Mouse (Mus musculus) embryonic facial prominence, embryonic 15.5 days (tissue): ENCODE data around the gene S100a7a. TPM values are rescaled to one million over a fixed set of nuclear protein-coding genes. Genes with fewer than 3 reads are reported as not detected.

ENCODE experiments used
- ATAC-seq: fragments of 200-750 bp; cut with Nextera tagmentation; 2 replicates; pipeline ENCODE4 v1.8.0; 2017; ENCODE audit warnings: low read depth, moderate TSS enrichment; ENCODE audit not compliant: insufficient number of reproducible peaks, low FRiP score, low TSS enrichment
- H3K27ac ChIP-seq: fragments of 300-500 bp; sonication (generic); replicated peaks from 2 replicates; pipeline ENCODE4 v1.5.1; 2015; ENCODE audit warnings: mild to moderate bottlenecking, inconsistent platforms
- H3K27me3 ChIP-seq: fragments of 300-500 bp; sonication (generic); 2 replicates; pipeline ENCODE4 v1.6.1; 2015; ENCODE audit warnings: inconsistent platforms
- H3K36me3 ChIP-seq: fragments of 300-500 bp; sonication (generic); 2 replicates; pipeline ENCODE4 v1.6.1; 2015; ENCODE audit warnings: mild to moderate bottlenecking, inconsistent platforms
- H3K4me1 ChIP-seq: fragments of 300-500 bp; sonication (generic); 2 replicates; pipeline ENCODE4 v1.6.1; 2015; ENCODE audit warnings: inconsistent platforms
- H3K4me2 ChIP-seq: fragments of 300-500 bp; sonication (generic); replicated peaks from 2 replicates; pipeline ENCODE4 v1.6.1; 2015; ENCODE audit warnings: mild to moderate bottlenecking, inconsistent platforms
- H3K4me3 ChIP-seq: fragments of 300-500 bp; sonication (generic); replicated peaks from 2 replicates; pipeline ENCODE4 v1.5.1; 2015; ENCODE audit warnings: mild to moderate bottlenecking, inconsistent platforms
- H3K9ac ChIP-seq: fragments of 300-500 bp; sonication (generic); 2 replicates; pipeline ENCODE4 v1.6.1; 2015; ENCODE audit warnings: inconsistent platforms
- H3K9me3 ChIP-seq: fragments of 300-500 bp; sonication (generic); replicated peaks from 2 replicates; pipeline ENCODE4 v1.6.1; 2016; ENCODE audit warnings: inconsistent platforms
- WGBS: fragments of 180-500 bp; shearing (Covaris S2); methylation state at CpG from one replicate; pipeline ENCODE4 v1.1.7; 2015; 5-methylcytosine and 5-hydroxymethylcytosine counted together
- polyA plus RNA-seq: library from polyadenylated mRNA; unstranded; fragments of >200 nt; fragmentation: Nextera tagmentation; extraction: Ambion mirVana; gene quantifications from 2 replicates; pipeline ENCODE4 v1.2.1, GENCODE M21; 2015

S100a7a gene
- 6.0 and 8.7 TPM in 2 replicates for polyA plus RNA-seq

- no peak for ATAC-seq
- Histone ChIP-seq H3K4me3 (no peak within 1 kb of the TSS), H3K36me3 (no peaks in the 10 kb centered on the region), H3K27me3 (peaks cover 9% of the 10 kb centered on the region; the same call in 1 of the 2 replicates), H3K9ac (no peak within 1 kb of the TSS), H3K27ac (no peak within 1 kb of the TSS), H3K9me3 (no peaks in the 10 kb centered on the region), H3K4me1 (no peaks in the 10 kb centered on the region), H3K4me2 (no peak within 1 kb of the TSS)
Measured at GRCm38 (mm10) chr3:90653717-90654116, at the start of gene S100a7a. Gene S100a7a (plus strand): TSS chr3:90654017.

GRCm38 (mm10) chr3:90604416-90604815 lies 49.4 kb upstream of the S100a7a start:
- H3K9ac ChIP-seq = no peak overlapping the region
- 0 out of 2 replicates have a peak overlapping the region, but pooled peaks have one; percentile 6 for H3K4me2 ChIP-seq
- no peaks in the 10 kb centered on the region for H3K36me3 ChIP-seq
- H3K4me1 ChIP-seq = peaks cover 76% of the 10 kb centered on the region
- 5% methylated on average over 4 of the region's 4 CpGs for WGBS
- H3K4me3 ChIP-seq = no peak overlapping the region
- H3K27me3 ChIP-seq = no peaks in the 10 kb centered on the region
- no peaks in the 10 kb centered on the region for H3K9me3 ChIP-seq
- peak overlapping the region; percentile 92 for H3K27ac ChIP-seq
- peak; percentile 79 for ATAC-seq

- Histone ChIP-seq H3K27me3 (no peaks in the 10 kb centered on the region), H3K4me1 (peaks cover 70% of the 10 kb centered on the region), H3K4me2 (no peak overlapping the region), H3K36me3 (no peaks in the 10 kb centered on the region), H3K9ac (no peak overlapping the region), H3K27ac (peak overlapping the region; percentile 92), H3K9me3 (no peaks in the 10 kb centered on the region), H3K4me3 (no peak overlapping the region)
- ATAC-seq = no peak
- 63% methylated on average over 3 of the region's 3 CpGs for WGBS
Measured at GRCm38 (mm10) chr3:90605049-90605448, 48.8 kb upstream of the S100a7a start.

GRCm38 (mm10) chr3:90605736-90606135 lies 48.1 kb upstream of the S100a7a start:
- peak; percentile 9; the same call in 1 of the 2 replicates for ATAC-seq
- Histone ChIP-seq H3K27ac (peak overlapping the region; percentile 92), H3K4me2 (no peak overlapping the region), H3K4me1 (peaks cover 63% of the 10 kb centered on the region), H3K4me3 (no peak overlapping the region), H3K36me3 (no peaks in the 10 kb centered on the region), H3K27me3 (no peaks in the 10 kb centered on the region), H3K9ac (no peak overlapping the region), H3K9me3 (no peaks in the 10 kb centered on the region)
- WGBS = 48% methylated on average over 2 of the region's 2 CpGs

- Histone ChIP-seq H3K27ac (peak overlapping the region; percentile 92), H3K27me3 (no peaks in the 10 kb centered on the region), H3K9me3 (no peaks in the 10 kb centered on the region), H3K36me3 (no peaks in the 10 kb centered on the region), H3K4me3 (no peak overlapping the region), H3K4me2 (no peak overlapping the region), H3K4me1 (peaks cover 58% of the 10 kb centered on the region), H3K9ac (no peak overlapping the region)
- peak; percentile 63 for ATAC-seq
- 50% methylated on average over 6 of the region's 6 CpGs for WGBS
Measured at GRCm38 (mm10) chr3:90606185-90606584, 47.6 kb upstream of the S100a7a start.

- WGBS = 89% methylated on average over 3 of the region's 3 CpGs
- peak overlapping the region; percentile 30; the same call in 1 of the 2 replicates for H3K27ac ChIP-seq
Measured at GRCm38 (mm10) chr3:90607361-90607760, 46.5 kb upstream of the S100a7a start.

GRCm38 (mm10) chr3:90608223-90608622 lies 45.6 kb upstream of the S100a7a start, which contains the start of gene S100a5:
Gene S100a5 (plus strand): TSS chr3:90608523.
- no peak within 1 kb of the TSS for H3K4me2 ChIP-seq
- H3K4me1 ChIP-seq = peaks cover 50% of the 10 kb centered on the region
- no peaks in the 10 kb centered on the region for H3K27me3 ChIP-seq
- ATAC-seq = no peak
- H3K9me3 ChIP-seq = no peaks in the 10 kb centered on the region
- no peak within 1 kb of the TSS for H3K4me3 ChIP-seq
- H3K27ac ChIP-seq = peak within 1 kb of the TSS; percentile 30; the same call in 1 of the 2 replicates
- WGBS = 62% methylated on average over 3 of the region's 3 CpGs
- H3K36me3 ChIP-seq = no peaks in the 10 kb centered on the region
- H3K9ac ChIP-seq = no peak within 1 kb of the TSS

More at GRCm38 (mm10) chr3:90607361-90607760, 46.5 kb upstream of the S100a7a start:
- Histone ChIP-seq H3K9ac (no peak overlapping the region), H3K36me3 (no peaks in the 10 kb centered on the region), H3K4me2 (no peak overlapping the region), H3K4me3 (no peak overlapping the region), H3K4me1 (peaks cover 51% of the 10 kb centered on the region), H3K9me3 (no peaks in the 10 kb centered on the region), H3K27me3 (no peaks in the 10 kb centered on the region)
- no peak for ATAC-seq

- Histone ChIP-seq H3K9ac (no peak overlapping the region), H3K36me3 (no peaks in the 10 kb centered on the region), H3K4me3 (no peak overlapping the region), H3K4me2 (no peak overlapping the region), H3K27me3 (no peaks in the 10 kb centered on the region), H3K27ac (no peak overlapping the region), H3K4me1 (peaks cover 49% of the 10 kb centered on the region), H3K9me3 (no peaks in the 10 kb centered on the region)
- no peak for ATAC-seq
Measured at GRCm38 (mm10) chr3:90609102-90609501, 44.7 kb upstream of the S100a7a start.

GRCm38 (mm10) chr3:90611494-90611893 lies 42.3 kb upstream of the S100a7a start:
- 87% methylated on average over 3 of the region's 3 CpGs for WGBS
- peaks cover 40% of the 10 kb centered on the region for H3K4me1 ChIP-seq
- no peaks in the 10 kb centered on the region for H3K36me3 ChIP-seq
- H3K4me2 ChIP-seq = no peak overlapping the region
- no peak overlapping the region for H3K9ac ChIP-seq
- no peak for ATAC-seq
- no peaks in the 10 kb centered on the region for H3K9me3 ChIP-seq
- no peak overlapping the region for H3K4me3 ChIP-seq
- no peak overlapping the region for H3K27ac ChIP-seq
- H3K27me3 ChIP-seq = no peaks in the 10 kb centered on the region

- no peaks in the 10 kb centered on the region for H3K9me3 ChIP-seq
- no peak overlapping the region for H3K4me2 ChIP-seq
- no peak for ATAC-seq
- 0 out of 2 replicates have a peak overlapping the region, but pooled peaks have one; percentile 44 for H3K27ac ChIP-seq
- no peak overlapping the region for H3K9ac ChIP-seq
- no peaks in the 10 kb centered on the region for H3K36me3 ChIP-seq
- peaks cover 40% of the 10 kb centered on the region for H3K4me1 ChIP-seq
- H3K4me3 ChIP-seq = no peak overlapping the region
- WGBS = 59% methylated on average over 4 of the region's 4 CpGs
- no peaks in the 10 kb centered on the region for H3K27me3 ChIP-seq
Measured at GRCm38 (mm10) chr3:90612061-90612460, 41.8 kb upstream of the S100a7a start.

GRCm38 (mm10) chr3:90612728-90613291 lies 41.0 kb upstream of the S100a7a start, which contains the start of gene S100a6:
Gene S100a6 (plus strand): TSS chr3:90612882.
- peak within 1 kb of the TSS; percentile 44; the same call in 1 of the 2 replicates for H3K27ac ChIP-seq
- H3K9ac ChIP-seq = no peak within 1 kb of the TSS
- H3K4me3 ChIP-seq = peak within 1 kb of the TSS; percentile 44
- peak within 1 kb of the TSS; percentile 74 for H3K4me2 ChIP-seq
- H3K27me3 ChIP-seq = no peaks in the 10 kb centered on the region
- H3K9me3 ChIP-seq = no peaks in the 10 kb centered on the region
- peaks cover 35% of the 10 kb centered on the region for H3K4me1 ChIP-seq
- ATAC-seq = peak; percentile 76
- WGBS = 1% methylated on average over 23 of the region's 23 CpGs
- no peaks in the 10 kb centered on the region for H3K36me3 ChIP-seq
